Mouse (Mus musculus) ES-E14 (cell line): ENCODE results near the gene Rcc2.

Source experiments
- HCFC1 ChIP-seq: IDR thresholded peaks from 2 replicates; pipeline ENCODE4 v1.6.1; 2012; ENCODE audit warnings: low read length, inconsistent platforms, borderline replicate concordance; ENCODE audit not compliant: insufficient read depth
- MAFK ChIP-seq: IDR thresholded peaks from 2 replicates; pipeline ENCODE4 v1.6.1; 2014; ENCODE audit warnings: mild to moderate bottlenecking, low read depth, low read length, inconsistent platforms; ENCODE audit not compliant: insufficient read depth
- ZC3H11A ChIP-seq: IDR thresholded peaks from 2 replicates; pipeline ENCODE4 v1.6.1; 2012; ENCODE audit warnings: low read depth, mild to moderate bottlenecking, inconsistent platforms, low read length, borderline replicate concordance
- ZNF384 ChIP-seq: IDR thresholded peaks from 2 replicates; pipeline ENCODE4 v1.6.1; 2012; ENCODE audit warnings: low read depth, low read length, inconsistent platforms

GRCm38 (mm10) chr4:140679723-140680380, 20.5 kb upstream of the Rcc2 start:
- TF ChIP-seq ZNF384 (no peak), ZC3H11A (peak; percentile 75; the same call in 1 of the 2 replicates), MAFK (no peak), HCFC1 (no peak)
